Mouse (Mus musculus): ENCODE results near the gene Gm45233. TPM values are rescaled to one million over a fixed set of nuclear protein-coding genes. Genes with fewer than 3 reads are reported as not detected.
"Not testable (repeated sequence)": the region's sequence is repeated elsewhere in the genome, so short reads cannot be mapped to it uniquely, and the experiment has no call there.

Gene Gm45233
- 0.24 and 0.67 TPM in 2 replicates for polyA plus RNA-seq (2016; fragmentation: Nextera tagmentation; extraction: Ambion mirVana)

DNA sequence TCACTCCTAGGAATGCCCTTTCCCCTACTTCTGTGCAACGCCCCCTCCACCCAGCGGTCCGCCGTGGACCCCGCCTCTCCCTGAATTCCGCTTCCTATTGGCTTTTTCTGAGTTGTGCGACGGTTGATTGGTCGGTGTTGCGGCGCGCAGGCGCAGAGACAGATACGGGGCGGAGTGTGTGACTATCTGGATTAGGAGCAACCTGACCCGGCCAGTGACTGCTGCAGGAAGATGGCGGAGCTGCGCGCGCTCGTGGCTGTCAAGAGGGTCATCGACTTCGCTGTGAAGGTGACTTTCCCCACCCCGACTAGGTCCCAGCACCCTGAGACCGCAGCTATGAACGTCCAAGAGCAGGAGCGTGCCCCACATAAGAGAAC, at the start of gene Gm45233, which contains the start of gene Etfb:
TSS of gene Gm45233 (plus strand) at position 212 of the 377 bp plus-strand sequence.
TSS of gene Etfb (plus strand) at position 167 of the 377 bp plus-strand sequence.
- peak within 1 kb of the TSS; percentile 69 for H3K4me3 ChIP-seq
- peak; percentile 96 for DNase-seq (ENCODE audit: low spot score)
- H3K4me1 ChIP-seq: peaks cover 19% of the 10 kb centered on the region
- H3K9me3 ChIP-seq: no peaks in the 10 kb centered on the region
- H3K27me3 ChIP-seq (replicated peaks; ENCODE audit: low read depth, poor library complexity, severe bottlenecking): no peaks in the 10 kb centered on the region
- under 1% methylated on average over 27 of the region's 27 CpGs for WGBS
- no peaks in the 10 kb centered on the region for H3K36me3 ChIP-seq (replicated peaks)
- peak within 1 kb of the TSS; percentile 89 for H3K27ac ChIP-seq (replicated peaks)

DNA sequence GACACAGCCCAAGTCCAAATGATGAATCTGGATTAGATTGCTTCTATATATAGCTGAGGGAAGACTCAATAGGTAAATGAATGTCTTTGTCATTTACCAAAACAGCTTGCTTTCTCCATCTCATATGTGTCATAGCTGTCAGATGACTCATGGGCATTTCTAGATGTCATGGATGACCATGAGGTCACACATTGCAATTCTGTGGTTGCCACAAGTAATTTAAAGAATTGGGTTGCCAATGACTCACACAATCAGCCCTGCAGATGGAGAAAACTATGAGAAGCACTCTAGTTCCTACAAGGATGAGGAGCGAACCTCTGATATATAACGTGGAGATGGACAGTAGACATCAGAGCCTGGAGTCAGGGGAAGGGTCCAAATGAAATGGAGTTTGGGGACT, 44.4 kb upstream of the Gm45233 start:
- 88% methylated on average over 2 of the region's 2 CpGs for WGBS
- H3K4me3 ChIP-seq: no peak overlapping the region
- no peaks in the 10 kb centered on the region for H3K4me1 ChIP-seq
- no peak overlapping the region for H3K27ac ChIP-seq (replicated peaks)
- no peaks in the 10 kb centered on the region for H3K27me3 ChIP-seq (replicated peaks; ENCODE audit: low read depth, poor library complexity, severe bottlenecking)
- H3K36me3 ChIP-seq (replicated peaks): no peaks in the 10 kb centered on the region
- H3K9me3 ChIP-seq: no peaks in the 10 kb centered on the region
- no peak for DNase-seq (ENCODE audit: low spot score)

DNA sequence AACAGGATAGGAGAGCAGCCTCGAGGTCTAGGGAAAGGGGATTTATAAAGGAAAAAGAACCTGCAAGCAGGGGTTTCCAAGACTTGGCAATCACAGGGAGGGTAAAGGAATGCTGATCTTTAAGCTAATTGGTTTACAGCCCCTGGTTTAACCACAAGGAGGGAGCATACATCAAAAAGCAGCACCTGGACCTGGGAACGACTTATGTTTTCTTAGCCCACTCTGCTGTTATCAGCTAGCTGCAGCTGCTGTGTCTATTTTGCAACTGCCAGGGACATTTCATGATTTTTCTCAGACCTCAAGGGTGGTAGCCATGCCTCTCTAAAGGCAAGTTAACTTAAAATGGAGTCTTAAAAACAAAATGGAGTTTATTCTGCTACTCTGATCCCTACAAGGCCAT, 41.2 kb upstream of the Gm45233 start:
- Histone ChIP-seq H3K9me3 (no peaks in the 10 kb centered on the region), H3K4me1 (no peaks in the 10 kb centered on the region), H3K27ac (replicated peaks) (no peak overlapping the region), H3K36me3 (replicated peaks) (no peaks in the 10 kb centered on the region), H3K4me3 (no peak overlapping the region), H3K27me3 (replicated peaks; ENCODE audit: low read depth, poor library complexity, severe bottlenecking) (no peaks in the 10 kb centered on the region)
- DNase-seq (ENCODE audit: low spot score): no peak
- WGBS: 62% methylated on average over 2 of the region's 2 CpGs

DNA sequence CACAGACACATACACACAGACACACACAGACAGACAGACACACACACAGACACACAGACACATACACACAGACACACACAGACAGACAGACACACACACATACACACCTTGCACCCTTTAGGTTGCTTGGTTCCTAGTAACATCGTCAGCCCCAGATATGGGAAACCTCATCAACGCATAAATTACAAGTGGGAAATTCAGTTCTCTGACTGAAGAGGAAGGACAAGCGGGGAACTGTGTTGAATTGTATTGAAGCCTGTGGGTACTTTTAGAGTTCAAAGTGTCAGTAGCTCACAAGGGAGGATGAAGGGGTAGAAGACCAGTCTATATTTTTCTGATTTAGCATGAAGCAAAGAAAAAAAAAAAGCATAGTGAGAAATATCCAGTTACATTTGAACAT, 36.4 kb upstream of the Gm45233 start:
- Histone ChIP-seq H3K4me1 (peaks cover 5% of the 10 kb centered on the region), H3K9me3 (no peaks in the 10 kb centered on the region), H3K4me3 (no peak overlapping the region), H3K27ac (replicated peaks) (no peak overlapping the region), H3K36me3 (replicated peaks) (no peaks in the 10 kb centered on the region), H3K27me3 (replicated peaks; ENCODE audit: low read depth, poor library complexity, severe bottlenecking) (no peaks in the 10 kb centered on the region)
- no peak for DNase-seq (ENCODE audit: low spot score)
- WGBS: 86% methylated on average over 3 of the region's 3 CpGs

DNA sequence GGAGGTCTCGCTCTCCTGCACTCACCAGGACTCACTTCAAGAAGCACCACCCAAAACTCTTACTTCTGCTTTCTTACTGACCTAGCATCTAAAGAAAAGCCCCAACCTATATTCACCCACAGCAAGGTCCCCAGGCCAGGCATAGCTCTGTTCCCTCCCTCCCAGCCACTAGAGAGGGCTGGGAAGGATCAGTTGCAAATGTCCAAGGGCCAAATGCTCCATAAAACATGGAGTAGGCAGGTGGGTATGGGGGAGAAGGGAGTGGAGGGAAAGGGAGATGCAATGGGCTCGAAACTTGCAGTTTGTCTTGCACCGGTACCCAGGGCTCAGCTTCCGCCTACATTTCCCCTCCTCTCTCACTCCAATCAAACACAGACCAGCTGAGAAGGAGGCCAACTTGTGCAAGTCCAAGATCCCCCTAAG, 35.8 kb upstream of the Gm45233 start, which contains the start of gene Siglecg:
TSS of gene Siglecg (plus strand) at position 74 of the 423 bp plus-strand sequence.
- H3K27me3 ChIP-seq (replicated peaks; ENCODE audit: low read depth, poor library complexity, severe bottlenecking): no peaks in the 10 kb centered on the region
- DNase-seq (ENCODE audit: low spot score): no peak
- H3K9me3 ChIP-seq: no peaks in the 10 kb centered on the region
- no peaks in the 10 kb centered on the region for H3K36me3 ChIP-seq (replicated peaks)
- no peak within 1 kb of the TSS for H3K27ac ChIP-seq (replicated peaks)
- H3K4me1 ChIP-seq: peaks cover 5% of the 10 kb centered on the region
- 73% methylated on average over 4 of the region's 4 CpGs for WGBS
- H3K4me3 ChIP-seq: no peak within 1 kb of the TSS

DNA sequence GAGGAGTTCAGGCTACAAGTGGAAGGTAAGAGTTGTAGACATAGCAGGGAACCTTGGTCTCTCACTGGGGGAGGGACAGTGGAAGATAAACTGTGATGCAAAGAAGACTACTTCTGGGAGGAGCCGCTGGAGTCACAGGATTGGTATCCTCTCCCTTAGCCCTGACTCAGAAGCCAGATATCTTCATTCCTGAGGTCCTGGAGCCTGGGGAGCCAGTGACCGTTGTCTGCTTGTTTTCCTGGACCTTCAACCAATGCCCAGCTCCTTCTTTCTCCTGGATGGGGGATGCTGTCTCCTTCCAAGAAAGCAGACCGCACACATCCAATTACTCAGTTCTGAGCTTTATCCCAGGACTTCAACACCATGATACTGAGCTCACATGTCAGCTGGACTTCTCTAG, 34.8 kb upstream of the Gm45233 start:
- H3K27ac ChIP-seq (replicated peaks): no peak overlapping the region
- 80% methylated on average over 3 of the region's 3 CpGs for WGBS
- no peak for DNase-seq (ENCODE audit: low spot score)

DNA sequence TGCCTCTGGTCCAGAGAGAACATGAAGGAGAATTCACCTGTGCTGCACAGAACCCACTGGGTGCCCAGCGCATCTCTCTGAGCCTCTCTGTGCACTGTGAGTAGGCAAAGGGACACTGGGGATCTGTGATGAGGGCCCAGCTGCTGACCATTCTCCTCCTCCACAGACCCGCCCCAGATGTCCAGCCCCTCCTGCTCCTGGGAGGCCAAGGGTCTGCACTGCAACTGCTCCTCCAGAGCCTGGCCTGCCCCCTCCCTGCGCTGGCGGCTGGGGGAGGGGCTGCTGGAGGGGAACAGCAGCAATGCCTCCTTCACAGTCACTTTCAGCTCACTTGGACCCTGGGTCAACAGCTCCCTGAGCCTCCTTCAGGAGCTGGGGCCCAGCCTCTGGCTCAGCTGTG, 32.2 kb upstream of the Gm45233 start:
- H3K27ac ChIP-seq (replicated peaks): 0 out of 2 replicates have a peak overlapping the region, but pooled peaks have one; percentile 6
- not testable (repeated sequence) for H3K4me1 ChIP-seq; H3K4me3 ChIP-seq; H3K27me3 ChIP-seq (replicated peaks; ENCODE audit: low read depth, poor library complexity, severe bottlenecking); H3K9me3 ChIP-seq; H3K36me3 ChIP-seq (replicated peaks)
- DNase-seq (ENCODE audit: low spot score): peak; percentile 13
- WGBS: 31% methylated on average over 4 of the region's 4 CpGs

More for the DNA sequence above, 34.8 kb upstream of the Gm45233 start:
- H3K27me3 ChIP-seq (replicated peaks; ENCODE audit: low read depth, poor library complexity, severe bottlenecking): no peaks in the 10 kb centered on the region
- peaks cover 5% of the 10 kb centered on the region for H3K4me1 ChIP-seq
- H3K4me3 ChIP-seq: no peak overlapping the region
- no peaks in the 10 kb centered on the region for H3K9me3 ChIP-seq
- H3K36me3 ChIP-seq (replicated peaks): no peaks in the 10 kb centered on the region

DNA sequence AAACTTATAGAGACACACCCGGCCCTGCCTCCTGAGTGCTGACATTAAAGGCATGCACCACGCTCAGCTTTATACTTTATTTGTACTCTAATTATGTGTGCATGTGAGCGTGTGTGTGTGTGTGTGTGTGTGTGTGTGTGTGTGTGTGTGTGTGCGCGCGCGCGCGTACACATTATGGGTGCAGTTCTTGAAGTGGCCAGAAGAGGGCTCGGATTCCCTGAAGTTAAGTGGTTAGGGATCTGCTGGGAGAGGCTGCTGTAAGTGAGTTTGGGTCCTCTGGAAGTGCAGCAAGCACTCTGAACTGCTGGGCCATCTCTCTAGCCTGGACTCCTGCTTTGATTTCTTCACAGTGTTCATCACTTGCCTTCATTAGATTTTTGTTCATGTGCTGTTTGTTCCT, 26.6 kb upstream of the Gm45233 start:
- DNase-seq (ENCODE audit: low spot score): peak; percentile 13
- Histone ChIP-seq H3K9me3 (peaks cover 11% of the 10 kb centered on the region), H3K4me1 (no peaks in the 10 kb centered on the region; the same call in 1 of the 2 replicates), H3K27ac (replicated peaks) (no peak overlapping the region), H3K36me3 (replicated peaks) (no peaks in the 10 kb centered on the region), H3K4me3 (no peak overlapping the region), H3K27me3 (replicated peaks; ENCODE audit: low read depth, poor library complexity, severe bottlenecking) (no peaks in the 10 kb centered on the region)
- WGBS: 86% methylated on average over 10 of the region's 10 CpGs

DNA sequence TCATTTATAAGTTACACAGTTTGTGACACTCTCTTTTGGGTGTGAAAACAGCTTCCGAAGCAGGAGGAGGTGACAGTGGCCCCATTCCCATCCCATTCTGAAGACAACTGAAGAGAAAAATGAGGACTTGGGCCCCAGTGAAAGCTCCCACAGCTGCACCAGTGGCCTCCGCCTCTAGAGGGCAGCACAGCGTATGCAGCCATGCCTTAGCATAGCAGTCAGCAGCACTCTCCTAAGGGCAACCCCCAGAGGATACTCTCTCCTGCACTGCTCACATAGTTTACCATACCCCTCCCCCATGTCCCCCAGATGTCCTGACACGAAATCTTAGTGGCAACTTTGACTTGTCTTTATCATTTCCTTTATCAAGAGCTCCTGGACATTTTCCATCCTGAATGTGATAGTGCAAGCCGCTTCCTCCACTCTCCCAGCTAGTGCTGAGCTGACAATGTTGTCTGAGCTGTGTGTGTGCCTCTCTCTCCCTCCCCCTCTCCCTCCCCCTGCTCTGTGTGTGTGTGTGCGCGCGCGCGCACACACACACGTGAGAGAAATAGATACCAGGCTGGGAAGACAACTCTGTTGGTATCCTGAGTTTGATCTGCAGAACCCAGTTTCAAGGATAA, 20.8 kb upstream of the Gm45233 start:
- 0 out of 2 replicates have a peak, but pooled peaks cover 7% of the 10 kb centered on the region for H3K4me1 ChIP-seq
- WGBS: 12% methylated on average over 11 of the region's 11 CpGs
- H3K9me3 ChIP-seq: 0 out of 2 replicates have a peak, but pooled peaks cover 2% of the 10 kb centered on the region
- no peaks in the 10 kb centered on the region for H3K27me3 ChIP-seq (replicated peaks; ENCODE audit: low read depth, poor library complexity, severe bottlenecking)
- H3K4me3 ChIP-seq: peak overlapping the region; percentile 27; the same call in 1 of the 2 replicates
- H3K27ac ChIP-seq (replicated peaks): no peak overlapping the region
- H3K36me3 ChIP-seq (replicated peaks): no peaks in the 10 kb centered on the region
- DNase-seq (ENCODE audit: low spot score): peak; percentile 83

DNA sequence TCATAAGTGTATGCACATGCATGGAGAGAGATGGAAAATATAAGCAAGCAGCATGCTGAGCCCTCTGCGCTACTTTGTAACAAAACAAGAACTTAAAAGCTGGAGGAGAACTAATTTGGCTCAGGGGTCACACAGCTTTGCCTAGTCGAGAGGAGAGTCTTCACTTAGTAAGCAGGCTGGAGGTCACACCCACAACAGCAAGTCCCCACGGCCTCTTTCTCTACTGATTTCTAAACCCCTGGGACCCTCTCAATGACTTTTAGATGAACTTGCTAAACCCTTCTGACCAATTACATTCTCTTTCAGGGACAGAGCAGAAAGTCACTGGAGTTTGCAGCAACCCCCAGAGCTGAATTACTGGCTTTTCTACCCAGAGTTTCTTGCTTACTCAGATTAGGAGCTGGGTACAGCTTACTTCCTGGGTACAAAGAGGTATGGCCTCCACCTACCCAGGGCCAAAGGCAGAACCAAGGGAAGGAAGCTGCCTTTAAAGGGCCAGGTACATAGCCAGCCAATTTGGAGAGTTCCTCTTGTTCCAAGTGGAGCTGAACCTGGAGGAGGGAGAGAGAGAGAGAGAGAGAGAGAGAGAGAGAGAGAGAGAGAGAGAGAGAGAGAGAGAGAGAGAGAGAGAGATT, 19.8 kb upstream of the Gm45233 start:
- no peaks in the 10 kb centered on the region for H3K9me3 ChIP-seq
- H3K4me3 ChIP-seq: no peak overlapping the region
- H3K4me1 ChIP-seq: 0 out of 2 replicates have a peak, but pooled peaks cover 7% of the 10 kb centered on the region
- 66% methylated on average over 3 of the region's 3 CpGs for WGBS
- no peaks in the 10 kb centered on the region for H3K27me3 ChIP-seq (replicated peaks; ENCODE audit: low read depth, poor library complexity, severe bottlenecking)
- H3K27ac ChIP-seq (replicated peaks): no peak overlapping the region
- H3K36me3 ChIP-seq (replicated peaks): no peaks in the 10 kb centered on the region
- no peak for DNase-seq (ENCODE audit: low spot score)

DNA sequence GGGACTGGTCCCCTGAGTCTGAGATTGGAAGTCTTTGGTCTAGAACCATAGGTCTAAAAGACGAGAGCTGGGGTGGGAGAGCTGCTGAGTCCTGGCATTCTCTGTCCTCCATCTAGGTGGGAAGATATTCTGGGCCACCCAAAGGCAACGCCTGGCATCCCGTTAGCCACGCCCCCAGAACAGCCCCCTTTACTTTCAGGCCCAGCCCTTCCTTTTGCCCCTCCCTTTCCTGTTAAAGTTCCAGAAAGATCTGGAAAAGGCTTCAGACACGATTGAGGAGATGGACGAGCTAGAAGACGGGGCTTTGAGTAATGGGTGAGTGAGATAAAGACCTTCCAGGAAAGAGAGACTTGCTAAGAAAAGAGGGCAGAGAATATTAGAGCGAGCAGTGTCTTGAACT, 16.5 kb upstream of the Gm45233 start, which contains the start of gene Lim2:
TSS of gene Lim2 (plus strand) at position 265 of the 400 bp plus-strand sequence.
- Histone ChIP-seq H3K4me1 (0 out of 2 replicates have a peak, but pooled peaks cover 7% of the 10 kb centered on the region), H3K27ac (replicated peaks) (no peak within 1 kb of the TSS), H3K36me3 (replicated peaks) (no peaks in the 10 kb centered on the region), H3K27me3 (replicated peaks; ENCODE audit: low read depth, poor library complexity, severe bottlenecking) (no peaks in the 10 kb centered on the region), H3K4me3 (no peak within 1 kb of the TSS), H3K9me3 (no peaks in the 10 kb centered on the region)
- DNase-seq (ENCODE audit: low spot score): no peak
- WGBS: 83% methylated on average over 8 of the region's 8 CpGs

DNA sequence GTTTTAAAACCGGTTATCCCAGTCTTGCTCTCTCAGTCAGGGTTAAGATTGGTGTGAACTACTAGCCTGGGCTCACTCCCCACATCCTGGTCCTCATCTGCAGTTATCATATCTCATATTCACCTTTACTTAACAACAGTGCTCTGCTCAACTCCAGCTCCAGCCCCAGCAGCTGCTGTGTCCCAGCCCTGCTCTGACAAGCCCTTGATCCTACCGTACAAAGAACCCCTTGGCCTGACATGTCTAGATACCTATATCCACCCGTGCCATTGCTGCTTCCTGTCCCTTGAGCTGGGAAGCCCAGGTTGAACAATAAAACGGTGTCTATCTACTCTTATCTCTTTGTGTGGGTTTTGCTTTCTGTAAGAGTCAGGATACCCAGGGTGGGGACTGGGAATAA, 14.4 kb upstream of the Gm45233 start:
- Histone ChIP-seq H3K27ac (replicated peaks) (no peak overlapping the region), H3K4me1 (no peaks in the 10 kb centered on the region), H3K9me3 (no peaks in the 10 kb centered on the region), H3K4me3 (no peak overlapping the region), H3K27me3 (replicated peaks; ENCODE audit: low read depth, poor library complexity, severe bottlenecking) (no peaks in the 10 kb centered on the region), H3K36me3 (replicated peaks) (no peaks in the 10 kb centered on the region)
- no peak for DNase-seq (ENCODE audit: low spot score)
- 58% methylated on average over 4 of the region's 4 CpGs for WGBS

DNA sequence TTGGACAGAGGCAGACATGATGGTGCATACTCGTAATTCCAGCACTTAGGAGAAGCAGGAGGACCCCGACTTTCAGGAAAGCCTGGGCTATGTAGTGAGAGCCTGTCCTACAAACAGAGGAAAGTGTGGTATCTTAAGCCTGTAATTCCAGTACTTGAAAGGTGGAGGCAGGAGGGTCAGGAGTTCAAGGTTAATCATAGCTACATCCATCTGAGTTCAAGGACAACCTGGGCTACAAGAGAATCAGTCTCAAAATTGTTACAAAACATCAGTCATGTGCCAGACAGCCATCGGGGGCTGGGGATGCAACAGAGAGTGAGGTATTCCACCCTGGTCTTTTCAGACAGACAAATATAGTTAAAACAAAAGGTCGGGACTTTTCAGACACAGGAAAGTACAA, 11.0 kb upstream of the Gm45233 start:
- Histone ChIP-seq H3K4me1 (no peaks in the 10 kb centered on the region), H3K36me3 (replicated peaks) (no peaks in the 10 kb centered on the region), H3K9me3 (no peaks in the 10 kb centered on the region), H3K27ac (replicated peaks) (no peak overlapping the region), H3K4me3 (no peak overlapping the region), H3K27me3 (replicated peaks; ENCODE audit: low read depth, poor library complexity, severe bottlenecking) (no peaks in the 10 kb centered on the region)
- 82% methylated on average over 4 of the region's 4 CpGs for WGBS
- DNase-seq (ENCODE audit: low spot score): no peak

Data from embryonic facial prominence, embryonic 10.5 days (tissue).